Mouse (Mus musculus) lung, postnatal 0 days (tissue): ENCODE results near the gene Ppp1r13l. TPM values are rescaled to one million over a fixed set of nuclear protein-coding genes. Genes with fewer than 3 reads are reported as not detected.

ENCODE experiments used
- ATAC-seq: fragments of 200-750 bp; cut with Nextera tagmentation; 2 replicates; pipeline ENCODE4 v1.8.0; 2017; ENCODE audit warnings: moderate library complexity
- DNase-seq: peaks from one replicate; pipeline ENCODE4 v3.0.0-alpha.2; 2016; ENCODE audit warnings: low spot score
- H3K27ac ChIP-seq: fragments of 300-500 bp; sonication (generic); 2 replicates; pipeline ENCODE4 v1.5.1; 2014; ENCODE audit warnings: antibody characterized with exemption, mild to moderate bottlenecking, low read length, mixed read lengths
- H3K27me3 ChIP-seq: fragments of 300-500 bp; sonication (generic); replicated peaks from 2 replicates; pipeline ENCODE4 v1.6.1; 2014; ENCODE audit warnings: low read length, mixed read lengths; ENCODE audit not compliant: insufficient read depth
- H3K36me3 ChIP-seq: fragments of 300-500 bp; sonication (generic); 2 replicates; pipeline ENCODE4 v1.6.1; 2014; ENCODE audit warnings: low read length, mixed read lengths; ENCODE audit not compliant: insufficient read depth
- H3K4me1 ChIP-seq: fragments of 300-500 bp; sonication (generic); 2 replicates; pipeline ENCODE4 v1.6.1; 2014; ENCODE audit warnings: antibody characterized with exemption, low read depth, low read length, mixed read lengths; ENCODE audit not compliant: insufficient read depth
- H3K4me2 ChIP-seq: fragments of 300-500 bp; sonication (generic); replicated peaks from 2 replicates; pipeline ENCODE4 v1.6.1; 2014; ENCODE audit warnings: low read depth, mild to moderate bottlenecking, low read length, moderate library complexity, mixed read lengths
- H3K4me3 ChIP-seq: fragments of 300-500 bp; sonication (generic); 2 replicates; pipeline ENCODE4 v1.5.1; 2014; ENCODE audit warnings: low read depth, low read length
- H3K9ac ChIP-seq: fragments of 300-500 bp; sonication (generic); replicated peaks from 2 replicates; pipeline ENCODE4 v1.6.1; 2014; ENCODE audit warnings: low read depth, mild to moderate bottlenecking
- H3K9me3 ChIP-seq: fragments of 300-500 bp; sonication (generic); 2 replicates; pipeline ENCODE4 v1.6.1; 2016; ENCODE audit warnings: low read length, mixed read lengths
- CTCF ChIP-seq: IDR thresholded peaks from 2 replicates; pipeline ENCODE4 v1.5.1; 2016; ENCODE audit warnings: antibody characterized with exemption, mild to moderate bottlenecking
- EP300 ChIP-seq: IDR thresholded peaks from 2 replicates; pipeline ENCODE4 v1.6.1; 2016; ENCODE audit warnings: antibody characterized with exemption, mild to moderate bottlenecking, control low read depth
- WGBS: fragments of 180-500 bp; shearing (Covaris S2); extraction: QIAGEN DNeasy Blood & Tissue Kit; methylation state at CpG from one replicate; pipeline ENCODE4 v1.1.7; 2014; 5-methylcytosine and 5-hydroxymethylcytosine counted together
- polyA plus RNA-seq: library from polyadenylated mRNA; unstranded; fragments of >200 nt; fragmentation: Nextera tagmentation; extraction: Ambion mirVana; gene quantifications from 2 replicates; pipeline ENCODE4 v1.2.1, GENCODE M21; 2015

Gene Ppp1r13l
- polyA plus RNA-seq, 1 experiment from 2014 or later: 4.1 TPM

- DNase-seq (no peak), ATAC-seq (no peak)
- no peaks in the 10 kb centered on the region for H3K9me3 ChIP-seq
- TF ChIP-seq EP300 (no peak), CTCF (no peak)
- 17% methylated on average over 10 of the region's 10 CpGs for WGBS
- H3K4me2 ChIP-seq: no peak overlapping the region
- no peak overlapping the region for H3K27ac ChIP-seq
- H3K27me3 ChIP-seq: 0 out of 2 replicates have a peak, but pooled peaks cover 4% of the 10 kb centered on the region
- H3K4me3 ChIP-seq: no peak overlapping the region
- no peak overlapping the region for H3K9ac ChIP-seq
- H3K36me3 ChIP-seq: no peaks in the 10 kb centered on the region
- H3K4me1 ChIP-seq: peaks cover 12% of the 10 kb centered on the region; the same call in 1 of the 2 replicates
Measured at GRCm38 (mm10) chr7:19341250-19341649, 18.3 kb upstream of the Ppp1r13l start.

DNA sequence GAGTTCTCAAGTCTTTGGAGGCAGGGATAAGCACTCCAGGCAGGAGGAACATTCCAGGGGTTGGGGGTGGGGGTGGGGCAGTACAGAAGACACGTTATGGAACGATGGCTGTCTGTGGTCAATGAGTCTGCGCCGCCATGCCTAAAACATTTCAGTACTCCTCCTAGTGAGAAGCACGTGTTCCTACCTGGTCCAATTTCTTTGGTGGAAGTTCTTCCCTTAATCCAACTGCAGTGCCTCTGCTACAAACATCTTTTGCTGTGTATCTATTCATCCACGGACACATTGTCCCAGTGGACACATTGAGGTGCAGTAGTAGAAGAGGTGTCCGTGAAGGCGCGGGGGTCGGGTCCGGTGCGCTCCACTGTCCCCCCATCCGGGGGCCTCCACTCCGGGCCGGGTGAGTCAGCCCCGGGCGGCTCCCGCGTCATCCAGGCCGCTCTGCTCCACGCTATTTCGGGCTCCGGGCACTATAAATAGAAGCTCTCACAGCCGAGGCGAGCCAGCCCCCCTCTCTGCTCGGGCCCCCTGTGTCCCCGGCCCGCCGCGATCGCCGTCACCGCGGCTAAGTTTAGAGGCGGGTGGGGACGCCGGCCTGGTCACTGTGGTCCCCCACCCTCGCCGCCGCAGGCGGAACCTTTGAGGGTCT, 17.7 kb upstream of the Ppp1r13l start:
- Histone ChIP-seq H3K9me3 (no peaks in the 10 kb centered on the region), H3K36me3 (no peaks in the 10 kb centered on the region), H3K27ac (no peak overlapping the region), H3K27me3 (0 out of 2 replicates have a peak, but pooled peaks cover 4% of the 10 kb centered on the region), H3K4me3 (peak overlapping the region; percentile 27), H3K9ac (no peak overlapping the region), H3K4me2 (peak overlapping the region; percentile 54), H3K4me1 (peaks cover 12% of the 10 kb centered on the region; the same call in 1 of the 2 replicates)
- ATAC-seq (peak; percentile 14; the same call in 1 of the 2 replicates), DNase-seq (peak; percentile 62)
- TF ChIP-seq CTCF (no peak), EP300 (no peak)
- under 1% methylated on average over 39 of the region's 41 CpGs for WGBS

DNA sequence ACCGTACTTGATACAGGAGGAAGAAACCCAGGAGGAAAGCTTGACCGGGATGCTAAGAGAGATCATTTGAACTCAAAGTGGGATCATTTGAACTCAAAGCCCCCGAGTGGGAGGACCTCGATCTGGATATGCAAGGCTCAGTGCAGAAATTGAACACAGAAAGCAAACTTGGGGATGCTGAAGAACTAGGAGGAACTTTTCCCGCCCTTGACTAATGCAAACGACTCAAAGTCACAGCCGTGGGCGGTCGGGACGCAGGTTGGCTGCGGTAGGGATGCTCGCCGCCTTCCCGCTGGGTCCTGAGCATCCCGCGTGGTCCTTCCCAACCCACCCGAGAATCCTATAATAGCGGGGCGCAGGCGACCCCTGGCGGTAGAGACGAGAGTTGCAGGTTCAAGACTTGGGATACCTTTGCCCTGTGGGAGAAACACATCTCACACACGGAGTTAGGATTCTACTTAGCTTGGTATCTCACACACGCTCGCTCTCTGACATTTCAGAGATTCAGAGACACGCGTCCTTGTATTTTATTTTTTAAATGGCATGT, 17.0 kb upstream of the Ppp1r13l start:
- TF ChIP-seq EP300: no peak
- TF ChIP-seq CTCF: peak; percentile 98
- Histone ChIP-seq H3K4me2 (peak overlapping the region; percentile 54), H3K9ac (no peak overlapping the region), H3K27ac (no peak overlapping the region), H3K9me3 (no peaks in the 10 kb centered on the region), H3K4me3 (peak overlapping the region; percentile 27), H3K27me3 (0 out of 2 replicates have a peak, but pooled peaks cover 4% of the 10 kb centered on the region), H3K4me1 (peaks cover 12% of the 10 kb centered on the region; the same call in 1 of the 2 replicates), H3K36me3 (no peaks in the 10 kb centered on the region)
- ATAC-seq (0 out of 2 replicates have a peak, but pooled peaks have one; percentile 2), DNase-seq (peak; percentile 84)
- WGBS: under 1% methylated on average over 27 of the region's 27 CpGs

- WGBS: 1% methylated on average over 11 of the region's 11 CpGs
- H3K36me3 ChIP-seq: peaks cover under 1% of the 10 kb centered on the region; the same call in 1 of the 2 replicates
- H3K4me1 ChIP-seq: peaks cover 12% of the 10 kb centered on the region; the same call in 1 of the 2 replicates
- peak; percentile 95 for TF ChIP-seq CTCF
- TF ChIP-seq EP300: no peak
- H3K9me3 ChIP-seq: no peaks in the 10 kb centered on the region
- no peak overlapping the region for H3K27ac ChIP-seq
- H3K4me3 ChIP-seq: no peak overlapping the region
- peak; percentile 85 for DNase-seq
- H3K9ac ChIP-seq: no peak overlapping the region
- no peak for ATAC-seq
- H3K4me2 ChIP-seq: 0 out of 2 replicates have a peak overlapping the region, but pooled peaks have one; percentile 12
- H3K27me3 ChIP-seq: 0 out of 2 replicates have a peak, but pooled peaks cover 4% of the 10 kb centered on the region
Measured at GRCm38 (mm10) chr7:19343210-19343808, 16.2 kb upstream of the Ppp1r13l start.

- Histone ChIP-seq H3K36me3 (peaks cover 10% of the 10 kb centered on the region), H3K27me3 (0 out of 2 replicates have a peak, but pooled peaks cover 4% of the 10 kb centered on the region), H3K4me1 (peaks cover 12% of the 10 kb centered on the region; the same call in 1 of the 2 replicates), H3K4me2 (peak within 1 kb of the TSS; percentile 63), H3K9ac (peak within 1 kb of the TSS; percentile 48), H3K27ac (peak within 1 kb of the TSS; percentile 73), H3K9me3 (no peaks in the 10 kb centered on the region), H3K4me3 (peak within 1 kb of the TSS; percentile 76)
- ATAC-seq: no peak
- TF ChIP-seq EP300: no peak
- no peak for TF ChIP-seq CTCF
- no peak for DNase-seq
- WGBS: 15% methylated on average over 12 of the region's 12 CpGs
Measured at GRCm38 (mm10) chr7:19344237-19344847, 15.2 kb upstream of the Ppp1r13l start, which contains the start of gene Ercc1. Gene Ercc1 (plus strand): TSS chr7:19344778.
